Mouse (Mus musculus) neural tube, postnatal 0 days (tissue): ENCODE results near the gene Gm13941. TPM values are rescaled to one million over a fixed set of nuclear protein-coding genes. Genes with fewer than 3 reads are reported as not detected.

Source experiments
- polyA plus RNA-seq: library from polyadenylated mRNA; unstranded; fragments of >200 nt; fragmentation: Nextera tagmentation; extraction: Ambion mirVana; gene quantifications from 2 replicates; pipeline ENCODE4 v1.2.1, GENCODE M21; 2015

Gm13941 gene
- not detected in 2 replicates for polyA plus RNA-seq

GRCm38 (mm10) chr2:111105882-111106281, at the start of gene Gm13941:
Gm13941 (minus strand) TSS chr2:111105982.

GRCm38 (mm10) chr2:111152836-111153235, 47.1 kb upstream of the Gm13941 start, which contains the start of gene Gm15130:
Gm15130 (minus strand) TSS chr2:111152936.

Other genes starting within 250 kb of the Gm13941 start
- gene Ano3, start 155.1 kb downstream of the Gm13941 start, polyA plus RNA-seq: 1.2 and 1.6 TPM in 2 replicates
- not detected in 2 replicates for gene Gm15130, start 47.0 kb upstream of the Gm13941 start, polyA plus RNA-seq
- not detected in 2 replicates for gene 4930430A15Rik, start 123.6 kb upstream of the Gm13941 start, polyA plus RNA-seq
- gene Olfr1275, start 129.3 kb upstream of the Gm13941 start, polyA plus RNA-seq: not detected in 2 replicates
- gene Olfr1276, start 148.5 kb upstream of the Gm13941 start, polyA plus RNA-seq: not detected in 2 replicates
- gene Olfr1277, start 168.1 kb upstream of the Gm13941 start, polyA plus RNA-seq: not detected in 2 replicates
- gene Olfr1278, start 184.2 kb upstream of the Gm13941 start, polyA plus RNA-seq: not detected in 2 replicates
- gene Olfr1279, start 194.7 kb upstream of the Gm13941 start, polyA plus RNA-seq: not detected in 2 replicates
- not detected in 2 replicates for gene Olfr1280, start 208.0 kb upstream of the Gm13941 start, polyA plus RNA-seq
- gene Olfr1281, start 220.5 kb upstream of the Gm13941 start, polyA plus RNA-seq: not detected in 2 replicates
- not detected in 2 replicates for gene Olfr1282, start 230.1 kb upstream of the Gm13941 start, polyA plus RNA-seq